Mouse (Mus musculus) ovary, postnatal 14 days (tissue): ENCODE results near the gene Serpina6.
"Not testable (repeated sequence)": the region's sequence is repeated elsewhere in the genome, so short reads cannot be mapped to it uniquely, and the experiment has no call there.

Experiments
- DNase-seq: peaks from one replicate; pipeline ENCODE4 v3.0.0; 2022; ENCODE audit warnings: low spot score

Serpina6 gene

GRCm38 (mm10) chr12:103656848-103657626, at the start of gene Serpina6:
Serpina6 (minus strand) TSS chr12:103657212.
- no peak for DNase-seq

- DNase-seq: no peak
These were observed 49.1 kb upstream of the Serpina6 start for GRCm38 (mm10) chr12:103706113-103706512.

GRCm38 (mm10) chr12:103705547-103705946, 48.5 kb upstream of the Serpina6 start:
- no peak for DNase-seq

GRCm38 (mm10) chr12:103700144-103700750, 43.2 kb upstream of the Serpina6 start:
- DNase-seq: no peak

DNA sequence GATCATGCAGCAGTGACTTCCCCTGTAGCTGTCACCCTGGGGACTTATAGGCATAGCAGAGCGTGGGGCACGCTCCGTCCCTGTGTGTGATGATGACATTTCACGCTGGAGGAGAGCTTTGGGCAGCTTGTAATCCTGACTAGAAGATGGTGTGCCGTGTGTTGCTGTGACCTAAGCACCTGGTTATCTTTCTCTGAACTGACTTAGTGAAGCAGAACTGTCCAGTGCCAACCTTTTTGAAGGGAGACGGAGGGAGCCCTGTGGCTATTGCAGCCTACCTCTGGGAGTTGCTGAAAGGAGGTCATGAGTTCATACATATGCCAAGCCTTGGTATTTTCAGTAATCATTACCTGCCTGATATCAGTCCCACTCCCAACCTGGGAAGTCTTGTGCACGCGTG, 38.4 kb upstream of the Serpina6 start, which contains the start of gene Serpina1f:
TSS of gene Serpina1f (minus strand) at position 101 of the 400 bp plus-strand sequence.
- no peak for DNase-seq

- no peak for DNase-seq
These were observed 31.3 kb upstream of the Serpina6 start for GRCm38 (mm10) chr12:103688221-103688814.

- no peak for DNase-seq
These were observed 30.0 kb upstream of the Serpina6 start for GRCm38 (mm10) chr12:103687021-103687420.

DNA sequence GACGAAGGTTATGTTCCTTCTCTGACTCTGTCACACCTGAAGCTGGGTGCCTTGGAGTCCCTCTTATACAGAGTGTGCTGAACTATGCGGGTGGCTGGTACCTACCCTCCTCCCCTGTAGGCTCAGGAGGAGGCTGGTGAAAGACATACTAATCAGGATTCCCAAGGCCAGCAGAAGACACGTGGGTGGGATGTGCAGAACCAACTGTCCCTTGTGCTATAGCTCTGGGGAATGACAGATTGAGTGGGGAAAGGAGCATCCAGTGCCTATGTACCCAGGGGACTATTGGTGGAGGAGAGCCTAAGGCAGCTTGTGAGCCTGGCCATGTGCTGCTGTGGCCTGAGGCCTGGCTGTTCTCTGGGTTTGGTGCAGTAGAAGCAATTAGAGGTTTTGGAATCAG, 29.0 kb upstream of the Serpina6 start:
- no peak for DNase-seq

- DNase-seq: no peak
These were observed 28.4 kb upstream of the Serpina6 start for GRCm38 (mm10) chr12:103685386-103685785.

GRCm38 (mm10) chr12:103683775-103684174, 26.8 kb upstream of the Serpina6 start:
- no peak for DNase-seq

DNA sequence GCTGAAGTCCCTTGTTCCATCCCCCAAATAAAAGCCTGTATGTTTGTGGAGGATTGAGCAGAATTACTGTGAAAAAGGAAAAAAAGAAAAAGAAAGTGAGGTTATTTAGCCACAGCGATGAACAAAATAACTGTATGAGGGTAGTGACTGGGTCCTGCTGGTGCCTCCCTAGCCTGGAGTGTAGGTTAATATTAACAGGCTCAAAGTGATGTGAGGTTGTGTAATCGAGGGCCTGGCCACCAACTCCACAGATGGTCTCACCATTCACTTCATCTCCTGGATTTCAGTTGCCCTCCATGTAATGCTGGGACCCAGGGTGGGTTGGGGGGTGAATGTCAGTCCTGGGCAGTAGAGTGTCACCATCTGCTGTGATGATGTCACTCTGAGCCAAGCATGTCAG, 24.7 kb upstream of the Serpina6 start:
- DNase-seq: no peak

DNA sequence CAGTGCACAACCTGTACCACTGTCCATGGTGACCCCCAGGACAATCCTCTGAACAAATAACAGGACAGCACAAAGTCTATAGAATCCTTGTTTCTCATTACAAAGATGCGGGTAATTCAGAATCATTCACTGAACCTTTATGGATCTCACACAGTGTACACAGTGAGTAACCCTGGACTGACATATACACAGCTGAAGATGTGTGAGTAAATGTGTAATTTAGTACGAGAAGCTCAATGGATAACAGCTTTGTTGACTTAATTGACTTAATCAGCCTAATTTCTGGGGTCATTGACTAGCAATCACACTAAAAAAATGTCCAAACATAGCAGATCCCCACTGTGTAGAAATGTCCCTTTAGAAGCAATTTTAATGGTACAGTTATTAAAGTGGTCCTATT, 24.2 kb upstream of the Serpina6 start:
- DNase-seq: no peak

GRCm38 (mm10) chr12:103679853-103680252, 22.8 kb upstream of the Serpina6 start:
- not testable (repeated sequence) for DNase-seq

GRCm38 (mm10) chr12:103676039-103676438, 19.0 kb upstream of the Serpina6 start, which contains the start of gene Serpina16:
Serpina16 (minus strand) TSS chr12:103676139.
- DNase-seq: no peak

DNA sequence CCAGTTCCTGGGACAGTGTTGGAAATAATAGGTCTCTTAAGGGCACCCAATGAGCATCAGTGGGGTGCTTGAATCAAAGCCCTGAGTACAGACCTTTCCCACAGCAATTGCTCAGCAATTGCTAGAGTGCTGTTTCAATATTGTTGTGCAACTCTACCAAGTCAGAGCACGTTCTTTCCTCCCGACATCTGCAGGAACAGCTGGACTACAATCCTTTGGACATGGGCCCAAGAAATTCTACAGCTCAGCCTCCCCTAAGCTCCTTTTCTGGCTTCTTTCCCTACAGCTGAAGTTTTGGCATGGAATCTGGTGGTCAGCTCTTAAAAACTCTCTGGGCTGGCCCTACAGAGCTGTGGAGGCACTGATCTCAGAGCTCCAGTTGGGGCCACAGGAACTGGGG, 16.2 kb upstream of the Serpina6 start:
- peak; percentile 51 for DNase-seq

GRCm38 (mm10) chr12:103671483-103671882, 14.5 kb upstream of the Serpina6 start:
- DNase-seq: no peak

GRCm38 (mm10) chr12:103670964-103671363, 14.0 kb upstream of the Serpina6 start:
- DNase-seq: no peak

GRCm38 (mm10) chr12:103670344-103670743, 13.3 kb upstream of the Serpina6 start:
- DNase-seq: no peak

DNA sequence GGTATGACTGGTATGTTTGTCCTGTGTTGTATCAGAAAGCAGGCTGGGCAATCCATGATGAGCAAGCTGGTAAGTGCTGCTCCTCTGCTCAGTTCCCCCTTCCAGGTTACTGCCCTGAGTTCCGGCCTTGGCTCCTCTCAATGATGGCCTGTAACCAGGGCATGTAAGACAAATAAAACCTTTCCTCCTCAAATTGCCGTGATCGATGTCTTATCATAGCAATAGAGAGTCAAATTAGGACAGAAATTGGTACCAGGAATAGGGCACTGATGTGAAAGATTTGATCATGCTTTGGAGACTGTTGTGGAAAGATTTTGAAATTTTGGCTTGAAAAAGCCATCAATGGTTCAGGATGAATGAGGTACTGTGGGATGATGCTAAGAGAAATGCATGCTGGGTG, 8.3 kb upstream of the Serpina6 start:
- no peak for DNase-seq

- DNase-seq: not testable (repeated sequence)
These were observed 5.0 kb upstream of the Serpina6 start for GRCm38 (mm10) chr12:103662053-103662452.

- no peak for DNase-seq
These were observed 3.1 kb upstream of the Serpina6 start for GRCm38 (mm10) chr12:103660076-103660475.

GRCm38 (mm10) chr12:103659171-103659570, 2.2 kb upstream of the Serpina6 start:
- no peak for DNase-seq

DNA sequence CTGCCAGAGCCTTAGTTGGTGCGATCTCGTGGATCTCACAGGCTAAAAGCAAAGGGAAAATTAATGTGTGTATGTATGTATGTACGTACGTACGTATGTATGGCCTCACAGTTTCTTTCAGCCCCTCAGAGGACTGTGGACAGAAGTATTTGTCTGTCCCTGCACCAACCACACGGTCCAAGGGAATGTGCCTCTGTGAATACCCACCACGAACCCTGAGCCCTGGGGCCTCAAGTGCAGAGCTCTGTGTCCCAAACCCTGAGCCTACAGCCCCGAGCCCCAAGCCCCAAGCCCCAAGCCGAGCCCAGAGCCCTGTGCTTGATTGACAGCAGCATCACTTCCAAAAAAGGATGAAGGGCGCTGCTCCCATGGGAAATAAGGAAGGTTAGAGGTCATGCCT, 979 bp upstream of the Serpina6 start:
- DNase-seq: no peak
